Mouse (Mus musculus) midbrain, embryonic 15.5 days (tissue): ENCODE results near the gene Eef2. TPM values are rescaled to one million over a fixed set of nuclear protein-coding genes. Genes with fewer than 3 reads are reported as not detected.
"Not testable (repeated sequence)": the region's sequence is repeated elsewhere in the genome, so short reads cannot be mapped to it uniquely, and the experiment has no call there.

Experiments
- ATAC-seq: fragments of 200-750 bp; cut with Nextera tagmentation; replicated peaks from 2 replicates; pipeline ENCODE4 v1.8.0; 2017; ENCODE audit warnings: moderate TSS enrichment
- H3K27ac ChIP-seq: fragments of 300-500 bp; sonication (generic); 2 replicates; pipeline ENCODE4 v1.5.1; 2015; ENCODE audit warnings: mild to moderate bottlenecking, inconsistent platforms
- H3K27me3 ChIP-seq: fragments of 300-500 bp; sonication (generic); replicated peaks from 2 replicates; pipeline ENCODE4 v1.6.1; 2015; ENCODE audit warnings: inconsistent platforms
- H3K36me3 ChIP-seq: fragments of 300-500 bp; sonication (generic); replicated peaks from 2 replicates; pipeline ENCODE4 v1.6.1; 2015; ENCODE audit warnings: inconsistent platforms
- H3K4me1 ChIP-seq: fragments of 300-500 bp; sonication (generic); 2 replicates; pipeline ENCODE4 v1.6.1; 2015; ENCODE audit warnings: inconsistent platforms
- H3K4me2 ChIP-seq: fragments of 300-500 bp; sonication (generic); 2 replicates; pipeline ENCODE4 v1.6.1; 2015; ENCODE audit warnings: inconsistent platforms, mild to moderate bottlenecking, moderate library complexity
- H3K4me3 ChIP-seq: fragments of 300-500 bp; sonication (generic); 2 replicates; pipeline ENCODE4 v1.5.1; 2015; ENCODE audit warnings: mild to moderate bottlenecking, inconsistent platforms
- H3K9ac ChIP-seq: fragments of 300-500 bp; sonication (generic); 2 replicates; pipeline ENCODE4 v1.6.1; 2015; ENCODE audit warnings: mild to moderate bottlenecking, inconsistent platforms
- H3K9me3 ChIP-seq: fragments of 300-500 bp; sonication (generic); 2 replicates; pipeline ENCODE4 v1.6.1; 2016; ENCODE audit warnings: inconsistent platforms
- WGBS: fragments of 180-500 bp; shearing (Covaris S2); methylation state at CpG from one replicate; pipeline ENCODE4 v1.1.7; 2015; ENCODE audit warnings: mixed read lengths; 5-methylcytosine and 5-hydroxymethylcytosine counted together
- polyA plus RNA-seq: library from polyadenylated mRNA; unstranded; fragments of >200 nt; fragmentation: Nextera tagmentation; extraction: Ambion mirVana; gene quantifications from 2 replicates; pipeline ENCODE4 v1.2.1, GENCODE M21; 2015

Eef2 gene
- polyA plus RNA-seq, 1 experiment from 2014 or later, result 588 TPM

- Histone ChIP-seq H3K36me3 (peaks cover 35% of the 10 kb centered on the region), H3K9ac (no peak overlapping the region; the same call in 1 of the 2 replicates), H3K27ac (peak overlapping the region; percentile 94), H3K9me3 (no peaks in the 10 kb centered on the region), H3K4me1 (peaks cover 55% of the 10 kb centered on the region), H3K27me3 (no peaks in the 10 kb centered on the region), H3K4me3 (peak overlapping the region; percentile 96), H3K4me2 (peak overlapping the region; percentile 91)
- 6% methylated on average over 13 of the region's 13 CpGs for WGBS
- ATAC-seq, result no peak
These were observed 430 bp upstream of the Eef2 start for GRCm38 (mm10) chr10:81175936-81176465.

GRCm38 (mm10) chr10:81177491-81177925 is 1.1 kb downstream of the Eef2 start:
- 13% methylated on average over 16 of the region's 16 CpGs for WGBS

GRCm38 (mm10) chr10:81177958-81178712 is 1.7 kb downstream of the Eef2 start:
- Histone ChIP-seq H3K4me2 (peak overlapping the region; percentile 91), H3K9me3 (no peaks in the 10 kb centered on the region), H3K27ac (no peak overlapping the region), H3K4me1 (peaks cover 58% of the 10 kb centered on the region), H3K9ac (peak overlapping the region; percentile 94), H3K4me3 (peak overlapping the region; percentile 96), H3K27me3 (no peaks in the 10 kb centered on the region), H3K36me3 (peaks cover 46% of the 10 kb centered on the region)
- WGBS, result 69% methylated on average over 14 of the region's 14 CpGs
- no peak for ATAC-seq

More at GRCm38 (mm10) chr10:81177491-81177925, 1.1 kb downstream of the Eef2 start:
- peaks cover 63% of the 10 kb centered on the region for H3K4me1 ChIP-seq
- H3K27me3 ChIP-seq, result no peaks in the 10 kb centered on the region
- H3K9ac ChIP-seq, result peak overlapping the region; percentile 94
- no peak for ATAC-seq
- H3K9me3 ChIP-seq, result no peaks in the 10 kb centered on the region
- H3K27ac ChIP-seq, result peak overlapping the region; percentile 94
- peak overlapping the region; percentile 91 for H3K4me2 ChIP-seq
- H3K4me3 ChIP-seq, result peak overlapping the region; percentile 96
- H3K36me3 ChIP-seq, result peaks cover 46% of the 10 kb centered on the region

- no peak for ATAC-seq
- Histone ChIP-seq H3K4me1 (peaks cover 56% of the 10 kb centered on the region), H3K9ac (peak overlapping the region; percentile 2; the same call in 1 of the 2 replicates), H3K36me3 (peaks cover 46% of the 10 kb centered on the region), H3K4me2 (no peak overlapping the region), H3K4me3 (no peak overlapping the region), H3K27me3 (no peaks in the 10 kb centered on the region), H3K9me3 (no peaks in the 10 kb centered on the region), H3K27ac (no peak overlapping the region)
- WGBS, result 93% methylated on average over 11 of the region's 11 CpGs
These were observed 2.5 kb downstream of the Eef2 start for GRCm38 (mm10) chr10:81178927-81179326.

- Histone ChIP-seq H3K36me3 (peaks cover 50% of the 10 kb centered on the region), H3K4me1 (peaks cover 53% of the 10 kb centered on the region), H3K9me3 (no peaks in the 10 kb centered on the region), H3K4me2 (no peak overlapping the region), H3K27ac (no peak overlapping the region), H3K9ac (no peak overlapping the region), H3K27me3 (no peaks in the 10 kb centered on the region), H3K4me3 (no peak overlapping the region)
- no peak for ATAC-seq
- 91% methylated on average over 32 of the region's 32 CpGs for WGBS
These were observed 3.3 kb downstream of the Eef2 start for GRCm38 (mm10) chr10:81179451-81180342.

- Histone ChIP-seq H3K9ac (no peak overlapping the region), H3K27me3 (no peaks in the 10 kb centered on the region), H3K9me3 (no peaks in the 10 kb centered on the region), H3K27ac (no peak overlapping the region), H3K36me3 (peaks cover 53% of the 10 kb centered on the region), H3K4me2 (no peak overlapping the region), H3K4me1 (peaks cover 41% of the 10 kb centered on the region), H3K4me3 (no peak overlapping the region)
- 92% methylated on average over 13 of the region's 13 CpGs for WGBS
- no peak for ATAC-seq
These were observed 4.5 kb downstream of the Eef2 start for GRCm38 (mm10) chr10:81180946-81181345.

GRCm38 (mm10) chr10:81181860-81182259 is 5.4 kb downstream of the Eef2 start:
- not testable (repeated sequence) for H3K9me3 ChIP-seq, H3K4me2 ChIP-seq, H3K27me3 ChIP-seq, ATAC-seq, H3K9ac ChIP-seq, H3K4me3 ChIP-seq
- H3K27ac ChIP-seq, result peak overlapping the region; percentile 56; the same call in 1 of the 2 replicates
- WGBS, result 75% methylated on average over 12 of the region's 12 CpGs
- peaks cover 59% of the 10 kb centered on the region for H3K36me3 ChIP-seq
- peaks cover 38% of the 10 kb centered on the region for H3K4me1 ChIP-seq

- Histone ChIP-seq H3K27me3 (no peaks in the 10 kb centered on the region), H3K4me2 (peak within 1 kb of the TSS; percentile 53), H3K36me3 (peaks cover 60% of the 10 kb centered on the region), H3K9ac (peak within 1 kb of the TSS; percentile 72), H3K9me3 (no peaks in the 10 kb centered on the region), H3K4me3 (peak within 1 kb of the TSS; percentile 58), H3K4me1 (peaks cover 33% of the 10 kb centered on the region), H3K27ac (peak within 1 kb of the TSS; percentile 88)
- WGBS, result 4% methylated on average over 53 of the region's 53 CpGs
- ATAC-seq, result peak; percentile 94
These were observed 6.2 kb downstream of the Eef2 start, which contains the start of gene Dapk3 for GRCm38 (mm10) chr10:81182336-81183333. TSS of gene Dapk3 (plus strand) at chr10:81183005.

- ATAC-seq, result no peak
- 86% methylated on average over 5 of the region's 5 CpGs for whole genome bisulfite sequencing
- Histone ChIP-seq H3K4me2 (peak within 1 kb of the TSS; percentile 53), H3K36me3 (peaks cover 48% of the 10 kb centered on the region), H3K4me3 (peak within 1 kb of the TSS; percentile 58), H3K27ac (peak within 1 kb of the TSS; percentile 88), H3K27me3 (no peaks in the 10 kb centered on the region), H3K4me1 (peaks cover 23% of the 10 kb centered on the region), H3K9me3 (no peaks in the 10 kb centered on the region), H3K9ac (peak within 1 kb of the TSS; percentile 72)
These were observed 7.4 kb downstream of the Eef2 start, which contains the start of gene 4930442H23Rik for GRCm38 (mm10) chr10:81183805-81184204. TSS of gene 4930442H23Rik (minus strand) at chr10:81183849.

- H3K4me2 ChIP-seq, result no peak overlapping the region
- H3K27me3 ChIP-seq, result no peaks in the 10 kb centered on the region
- peaks cover 38% of the 10 kb centered on the region for H3K36me3 ChIP-seq
- no peak overlapping the region for H3K27ac ChIP-seq
- no peak overlapping the region for H3K9ac ChIP-seq
- ATAC-seq, result no peak
- no peak overlapping the region for H3K4me3 ChIP-seq
- no peaks in the 10 kb centered on the region for H3K9me3 ChIP-seq
- 79% methylated on average over 4 of the region's 4 CpGs for WGBS
- H3K4me1 ChIP-seq, result peaks cover 23% of the 10 kb centered on the region
These were observed 8.3 kb downstream of the Eef2 start for GRCm38 (mm10) chr10:81184765-81185164.

GRCm38 (mm10) chr10:81187161-81187560 is 10.7 kb downstream of the Eef2 start:
- WGBS, result 98% methylated on average over 9 of the region's 9 CpGs
- no peak overlapping the region for H3K9ac ChIP-seq
- H3K4me3 ChIP-seq, result no peak overlapping the region
- ATAC-seq, result no peak
- peaks cover 28% of the 10 kb centered on the region; the same call in 1 of the 2 replicates for H3K36me3 ChIP-seq
- H3K9me3 ChIP-seq, result no peaks in the 10 kb centered on the region
- H3K4me1 ChIP-seq, result peaks cover 26% of the 10 kb centered on the region
- H3K27ac ChIP-seq, result no peak overlapping the region
- H3K27me3 ChIP-seq, result no peaks in the 10 kb centered on the region
- H3K4me2 ChIP-seq, result no peak overlapping the region
